Mouse (Mus musculus) Patski (cell line): ENCODE measurements around the gene Csf2ra. TPM values are rescaled to one million over a fixed set of nuclear protein-coding genes. Genes with fewer than 3 reads are reported as not detected.
"Not testable (repeated sequence)": the region's sequence is repeated elsewhere in the genome, so short reads cannot be mapped to it uniquely, and the experiment has no call there.

ENCODE experiments used
- ATAC-seq: fragments of 100-300 bp; one replicate; pipeline ENCODE4 v1.8.0; 2021
- CTCF ChIA-PET: fragments of 350-600 bp; sonication (Branson Sonifier 250); formaldehyde crosslinking; loops from one replicate; lab custom pipeline; 2022; ENCODE audit warnings: inconsistent platforms; lab: Charles Lee
- POLR2A ChIA-PET: fragments of 350-600 bp; sonication (Branson Sonifier 250); formaldehyde crosslinking; loops from one replicate; lab custom pipeline; 2022; ENCODE audit warnings: antibody characterized with exemption, inconsistent platforms; lab: Charles Lee
- DNase-seq: peaks from one replicate; pipeline ENCODE4 v3.0.0-alpha.2; 2011; ENCODE audit warnings: low read depth, low spot score
- H3K27me3 ChIP-seq: fragments of 371-371 bp; one replicate; pipeline ENCODE4 v1.5.1; 2021
- CTCF ChIP-seq: fragments of 100-300 bp; IDR thresholded peaks from one replicate; pipeline ENCODE4 v1.5.1; 2021
- in situ Hi-C: fragments of 300-500 bp; cut with MboI; formaldehyde crosslinking; loops from 3 replicates; pipeline ENCODE4 v1.11.1; 2018; ENCODE audit warnings: low pct_unique_long_range_greater_than_20kb, mixed read lengths
- polyA plus RNA-seq: library from polyadenylated mRNA; unstranded; gene quantifications from one replicate; pipeline ENCODE4 v1.2.3, GENCODE M21; 2021

The Csf2ra gene
- polyA plus RNA-seq, result 21.5 TPM

DNA sequence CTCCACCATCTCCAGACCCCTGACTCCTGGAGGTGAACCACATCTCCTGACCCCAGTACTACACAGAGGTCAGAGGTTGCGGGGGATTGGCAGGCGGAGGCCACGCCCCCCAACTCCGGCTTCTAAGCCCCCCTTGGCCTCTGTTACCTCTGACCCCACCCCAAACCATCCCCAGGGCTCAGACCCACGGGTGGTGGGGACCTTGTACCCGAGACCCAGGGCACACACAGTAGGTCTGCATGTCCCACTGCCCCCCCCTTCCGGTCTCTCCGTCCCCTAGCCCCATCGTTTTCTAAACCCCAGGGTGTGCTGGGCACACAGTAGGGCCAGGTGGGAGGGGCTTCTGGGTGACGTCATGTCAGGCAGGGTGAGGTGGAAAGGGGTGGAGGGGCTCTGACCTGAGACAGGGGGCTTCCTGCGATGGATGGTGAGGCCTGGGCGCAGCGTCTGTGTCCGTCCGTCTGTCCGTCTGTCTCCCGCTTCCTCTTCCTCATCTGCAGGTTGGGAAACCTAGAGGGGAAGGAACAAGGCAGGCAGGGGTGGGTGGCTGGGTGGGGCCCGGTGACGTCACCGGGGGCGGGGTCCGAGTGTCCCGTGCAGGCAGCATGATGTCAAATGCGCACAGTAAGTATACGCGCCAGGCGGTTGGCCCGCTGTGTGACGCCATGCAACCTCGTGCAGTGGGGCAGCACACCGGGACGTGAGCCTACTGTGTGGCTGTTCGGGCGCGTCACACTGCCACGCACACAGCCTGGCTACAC, at the start of gene Csf2ra:
Gene Csf2ra, minus strand, starts transcription at position 489 of the 761 bp plus-strand sequence.
- DNase-seq, result no peak
- peaks cover 7% of the 10 kb centered on the region for H3K27me3 ChIP-seq
- TF ChIP-seq CTCF, result no peak
- ChIA-PET POLR2A (no interaction called here), CTCF (interaction anchor here (1.4 kb wide), 1 partner anchor 31 kb away, joined by 4 read pairs; no protein-coding TSS in a partner anchor)
- no peak for ATAC-seq
- in situ Hi-C loops, result no loop called here

DNA sequence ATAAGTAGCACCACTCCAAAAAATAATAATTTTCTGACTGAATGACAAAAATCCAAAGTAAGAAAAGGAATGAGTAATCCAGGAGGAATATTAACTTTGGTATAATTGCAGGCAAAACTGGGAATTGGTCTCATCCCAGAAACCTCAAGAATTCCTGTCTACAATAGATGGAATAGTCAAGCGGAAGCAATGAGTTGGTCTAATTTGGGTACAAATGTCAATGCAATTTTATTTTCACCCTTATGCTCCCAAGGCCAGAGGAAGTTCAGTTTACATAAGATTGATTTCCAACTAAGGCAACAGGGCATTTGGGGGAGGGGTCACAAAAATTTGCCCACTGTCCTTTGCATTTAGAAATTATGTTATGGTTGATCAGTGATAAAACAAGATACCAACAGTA, 47.2 kb upstream of the Csf2ra start:
- TF ChIP-seq CTCF, result no peak
- H3K27me3 ChIP-seq, result peaks cover 52% of the 10 kb centered on the region
- CTCF ChIA-PET, result interaction anchor here (1.3 to 1.4 kb wide), 3 partner anchors 9 to 19 kb away, joined by 3 to 7 read pairs (median 3); no protein-coding TSS in a partner anchor
- in situ Hi-C loops, result no loop called here
- no peak for DNase-seq
- POLR2A ChIA-PET, result no interaction called here
- ATAC-seq, result no peak

DNA sequence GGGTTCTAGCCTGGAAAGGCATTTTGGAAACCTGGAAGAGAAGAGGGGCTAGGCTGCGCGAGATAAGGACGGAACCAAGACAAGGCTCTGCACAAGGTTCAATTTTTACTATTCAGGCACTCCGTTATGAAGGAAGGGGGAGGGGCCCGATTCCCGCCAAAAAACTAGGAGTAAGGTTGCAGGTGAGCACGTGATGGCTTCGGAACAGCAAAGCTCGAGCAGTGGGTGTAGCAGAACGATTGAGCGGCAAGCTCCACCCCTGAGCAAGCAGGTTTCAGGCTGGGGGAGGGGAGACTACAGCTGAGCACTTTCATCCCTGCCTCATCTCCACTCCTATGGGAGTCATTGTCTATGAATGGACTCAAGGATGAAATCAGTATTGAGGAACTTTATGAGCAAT, 40.9 kb upstream of the Csf2ra start:
- CTCF ChIA-PET, result not testable (repeated sequence)

DNA sequence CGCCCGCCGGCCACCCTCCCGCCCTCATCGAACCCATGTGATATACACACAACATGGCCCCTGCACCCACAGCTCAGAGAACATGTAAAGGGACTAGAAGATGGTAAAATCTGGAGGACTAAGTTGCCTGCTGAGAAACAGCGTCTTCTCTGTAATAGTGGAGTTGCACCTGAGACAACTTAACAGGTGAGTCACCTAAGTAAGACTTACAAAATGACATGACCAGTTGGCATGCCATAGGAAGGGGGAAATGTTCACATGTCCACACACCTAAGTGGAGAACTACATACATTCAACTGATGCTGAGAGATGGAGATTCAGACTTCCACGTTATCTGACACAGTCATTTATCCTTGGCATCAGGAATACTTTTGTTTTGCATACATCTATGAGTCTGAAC, 38.9 kb upstream of the Csf2ra start:
- no peak for TF ChIP-seq CTCF
- ChIA-PET POLR2A (no interaction called here), CTCF (interaction anchor here (1.0 kb wide), 1 partner anchor 9 kb away, joined by 3 read pairs; no protein-coding TSS in a partner anchor)
- in situ Hi-C loops, result no loop called here
- ATAC-seq, result no peak
- no peak for DNase-seq
- H3K27me3 ChIP-seq, result peaks cover 17% of the 10 kb centered on the region

More for the DNA sequence above, 40.9 kb upstream of the Csf2ra start:
- in situ Hi-C loops, DNase-seq, ATAC-seq: not testable (repeated sequence)
- H3K27me3 ChIP-seq, result peaks cover 26% of the 10 kb centered on the region
- POLR2A ChIA-PET, result interaction anchor here (1.0 kb wide), 1 partner anchor 11 kb away, joined by 4 read pairs; no protein-coding TSS in a partner anchor

DNA sequence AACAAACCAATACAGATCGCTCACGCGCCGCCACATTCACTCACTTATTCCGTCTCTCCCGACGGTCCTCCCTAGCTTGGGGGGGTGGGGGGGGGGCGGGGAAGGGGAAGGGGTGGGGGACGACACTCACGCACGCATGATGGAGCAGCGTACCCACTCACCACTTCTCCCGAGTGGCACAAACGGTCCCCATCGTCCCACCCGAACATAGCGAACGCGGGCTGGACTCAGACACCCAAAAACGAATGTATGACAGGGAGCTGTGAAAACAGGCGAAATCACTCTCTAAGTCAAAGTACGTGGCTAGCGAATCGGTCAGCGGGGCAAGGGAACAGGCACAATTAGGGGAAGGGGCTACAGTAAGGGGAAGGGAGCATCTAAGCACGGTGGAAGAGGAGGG, 38.4 kb upstream of the Csf2ra start:
- H3K27me3 ChIP-seq, result peaks cover 15% of the 10 kb centered on the region
- CTCF ChIA-PET, result interaction anchor here (1.0 to 2.2 kb wide), 2 partner anchors 9 to 67 kb away, joined by 3 to 9 read pairs; no protein-coding TSS in a partner anchor
- no peak for TF ChIP-seq CTCF
- in situ Hi-C loops, result no loop called here
- DNase-seq (no peak), ATAC-seq (no peak)
- POLR2A ChIA-PET, result no interaction called here

DNA sequence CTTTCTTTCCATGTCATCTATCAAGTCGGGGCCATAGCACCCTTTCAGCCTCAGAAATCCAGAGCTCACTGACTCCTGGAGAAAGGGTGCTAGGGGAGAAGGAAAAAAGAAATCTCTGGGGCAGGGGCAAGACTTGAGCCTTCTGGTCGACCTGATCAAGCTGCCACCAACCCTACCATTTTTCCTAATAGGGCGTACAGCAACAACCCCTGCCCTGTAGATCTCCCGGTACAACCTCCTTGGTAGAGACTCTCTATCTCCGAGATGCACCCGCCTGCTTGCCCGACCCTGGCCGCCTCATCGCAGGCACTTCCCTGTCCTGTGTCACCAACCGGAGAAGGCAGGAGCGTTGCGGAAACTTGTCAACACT, 38.0 kb upstream of the Csf2ra start:
- TF ChIP-seq CTCF, result no peak
- in situ Hi-C loops, result no loop called here
- peaks cover 14% of the 10 kb centered on the region for H3K27me3 ChIP-seq
- ChIA-PET POLR2A (no interaction called here), CTCF (interaction anchor here (1.0 to 2.2 kb wide), 2 partner anchors 10 to 67 kb away, joined by 3 to 9 read pairs; no protein-coding TSS in a partner anchor)
- DNase-seq, result no peak
- no peak for ATAC-seq

DNA sequence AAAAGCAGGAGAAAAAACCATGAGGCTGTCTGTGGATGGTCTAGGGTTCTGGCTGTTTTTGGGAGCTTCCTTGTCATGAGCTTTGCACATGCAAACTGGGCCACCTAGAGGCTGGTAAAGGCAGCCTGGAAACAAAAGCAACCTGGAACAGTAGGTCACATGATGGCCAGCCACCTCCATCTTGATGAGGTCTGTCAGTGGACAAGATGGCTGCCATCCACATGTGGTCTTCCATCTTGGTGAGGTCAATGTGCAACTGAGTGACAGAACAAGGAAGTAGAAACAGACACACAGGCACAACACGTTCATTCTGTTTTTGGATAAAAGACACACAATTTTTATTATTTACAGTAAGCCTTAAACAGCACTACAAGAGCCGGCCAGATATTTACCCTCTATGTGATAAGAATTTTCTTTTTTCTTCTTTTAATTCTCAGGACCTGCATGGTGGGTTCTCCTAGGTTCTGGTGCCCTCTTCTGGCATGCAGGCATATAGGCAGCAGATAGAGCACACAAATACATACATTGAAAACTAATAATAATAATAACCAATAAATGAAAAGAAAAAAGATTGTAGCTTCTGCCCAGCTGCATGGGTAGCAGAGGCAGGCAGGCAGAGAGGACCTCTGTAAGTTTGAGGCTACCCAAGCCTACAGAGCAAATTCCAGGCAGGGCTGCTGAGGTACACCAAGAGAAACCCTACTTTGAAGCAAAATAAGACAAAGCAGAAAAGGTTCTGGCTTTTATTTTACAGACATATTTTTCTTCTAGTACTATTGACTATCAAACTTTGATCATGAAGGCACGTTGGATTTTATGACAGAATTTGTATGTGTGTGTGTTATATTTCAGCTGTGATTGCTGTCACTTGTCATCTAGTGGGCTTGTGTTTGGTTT, 37.4 kb upstream of the Csf2ra start:
- DNase-seq (no peak), ATAC-seq (no peak)
- ChIA-PET POLR2A (no interaction called here), CTCF (interaction anchor here (2.2 kb wide), 1 partner anchor 66 kb away, joined by 9 read pairs; no protein-coding TSS in a partner anchor)
- TF ChIP-seq CTCF, result peak; percentile 60
- peaks cover 12% of the 10 kb centered on the region for H3K27me3 ChIP-seq
- in situ Hi-C loops, result no loop called here

DNA sequence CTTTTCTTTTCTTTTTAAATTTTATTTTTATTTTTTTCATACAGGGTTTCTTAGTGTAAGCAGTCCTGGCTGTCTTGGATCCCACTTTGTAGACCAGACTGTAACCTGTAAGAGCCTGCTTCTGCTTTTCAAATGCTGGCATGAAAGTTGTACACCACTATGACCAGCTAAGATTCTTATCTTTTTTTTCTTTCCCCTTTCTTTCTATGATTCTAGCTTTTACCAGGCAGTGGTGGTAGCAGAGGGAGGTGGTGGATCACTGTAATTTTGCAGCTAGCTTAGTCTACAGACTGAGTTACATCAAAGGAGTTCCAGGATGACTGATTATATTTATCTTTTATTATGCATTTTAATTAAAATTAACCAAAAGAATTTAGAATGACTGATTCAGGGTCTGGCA, 36.7 kb upstream of the Csf2ra start:
- ATAC-seq, result no peak
- peaks cover 5% of the 10 kb centered on the region for H3K27me3 ChIP-seq
- ChIA-PET POLR2A (no interaction called here), CTCF (interaction anchor here (2.2 kb wide), 1 partner anchor 65 kb away, joined by 9 read pairs; no protein-coding TSS in a partner anchor)
- no peak for DNase-seq
- TF ChIP-seq CTCF, result no peak
- in situ Hi-C loops, result no loop called here

DNA sequence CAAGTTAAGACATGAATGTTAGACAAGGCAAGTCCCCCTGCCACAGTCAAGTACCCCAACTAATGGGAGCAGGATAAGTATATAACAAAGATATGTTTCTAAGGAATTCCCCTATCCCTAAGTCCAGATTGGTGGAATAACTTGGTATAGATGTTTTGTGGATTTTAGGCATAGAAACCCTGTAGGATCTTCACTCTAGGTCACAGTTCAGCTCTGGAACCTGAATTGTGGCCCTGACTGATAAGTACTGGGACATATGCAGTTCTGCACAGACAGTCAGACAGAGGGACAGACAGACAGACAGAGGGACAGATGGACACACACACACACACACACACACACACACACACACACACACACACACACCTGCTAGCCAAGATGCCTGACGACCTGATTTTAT, 36.0 kb upstream of the Csf2ra start:
- ATAC-seq (no peak), DNase-seq (no peak)
- H3K27me3 ChIP-seq, result peaks cover 3% of the 10 kb centered on the region
- TF ChIP-seq CTCF, result no peak
- in situ Hi-C loops, result no loop called here
- ChIA-PET POLR2A (no interaction called here), CTCF (no interaction called here)

DNA sequence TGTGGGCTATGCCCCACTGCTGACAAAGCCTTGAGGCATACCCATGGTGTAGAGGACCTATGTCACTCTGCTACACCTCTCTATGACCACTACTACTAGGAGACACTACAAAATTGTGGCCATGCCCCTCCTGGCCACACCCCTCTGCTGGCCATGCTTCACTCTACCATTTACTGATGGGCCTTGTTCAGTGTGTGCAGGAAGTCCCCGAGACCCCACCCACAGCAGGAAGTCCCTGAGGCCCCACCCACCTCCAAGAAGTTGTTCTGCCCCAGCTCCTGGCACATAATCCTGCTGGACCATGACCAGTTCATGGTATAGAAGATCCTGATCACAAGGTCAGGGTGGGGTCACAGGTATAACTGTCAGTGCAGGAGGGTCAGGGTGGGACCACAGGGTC, 33.0 kb upstream of the Csf2ra start:
- TF ChIP-seq CTCF, result no peak
- peak; percentile 28 for ATAC-seq
- no peaks in the 10 kb centered on the region for H3K27me3 ChIP-seq
- in situ Hi-C loops, result no loop called here
- CTCF ChIA-PET, result no interaction called here
- DNase-seq, result no peak
- POLR2A ChIA-PET, result no interaction called here
